Mouse (Mus musculus): ENCODE results near the gene Ppp1r12b. TPM values are rescaled to one million over a fixed set of nuclear protein-coding genes. Genes with fewer than 3 reads are reported as not detected.

Gene Ppp1r12b
- polyA plus RNA-seq (2015; fragmentation: Nextera tagmentation; extraction: Ambion mirVana), result 7.7 and 8.9 TPM in 2 replicates

DNA sequence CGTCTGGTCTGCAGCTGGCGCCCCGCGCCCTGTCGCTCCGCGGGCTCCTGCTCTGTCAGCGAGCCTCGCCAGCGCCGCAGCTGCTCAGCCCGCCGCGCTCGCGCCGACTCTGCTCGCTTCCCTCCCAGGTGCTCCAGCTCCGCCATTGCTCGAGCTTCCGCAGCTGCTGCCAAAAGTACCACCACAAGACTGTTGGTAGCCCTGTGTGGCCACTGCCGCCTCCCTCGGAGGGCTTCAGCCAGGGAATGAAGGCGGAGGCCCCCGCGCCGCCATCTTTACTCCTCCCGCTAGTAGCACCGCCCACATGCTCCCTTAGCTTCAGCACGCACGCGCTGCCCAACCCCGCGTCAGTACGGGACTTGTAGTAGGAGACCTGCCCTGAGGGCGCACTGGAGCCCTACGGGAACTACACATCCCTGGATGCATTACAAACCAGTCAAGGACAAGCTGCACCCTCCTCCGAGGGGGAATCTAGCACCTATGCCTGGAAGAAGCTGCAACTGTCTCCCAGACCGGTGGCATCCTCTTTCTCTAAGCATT lies at the start of gene Ppp1r12b:
Gene Ppp1r12b (minus strand): TSS at position 306 of the 540 bp plus-strand sequence.
- H3K36me3 ChIP-seq, result no peaks in the 10 kb centered on the region
- H3K27me3 ChIP-seq, result no peaks in the 10 kb centered on the region
- H3K4me3 ChIP-seq, result peak within 1 kb of the TSS; percentile 76
- peaks cover 10% of the 10 kb centered on the region for H3K4me1 ChIP-seq
- peak within 1 kb of the TSS; percentile 85 for H3K9ac ChIP-seq
- WGBS, result under 1% methylated on average over 39 of the region's 39 CpGs
- H3K27ac ChIP-seq, result peak within 1 kb of the TSS; percentile 89
- ATAC-seq (ENCODE audit: insufficient number of reproducible peaks, low FRiP score, low TSS enrichment, low read depth), result peak; percentile 98
- H3K9me3 ChIP-seq, result no peaks in the 10 kb centered on the region
- H3K4me2 ChIP-seq, result peak within 1 kb of the TSS; percentile 71

DNA sequence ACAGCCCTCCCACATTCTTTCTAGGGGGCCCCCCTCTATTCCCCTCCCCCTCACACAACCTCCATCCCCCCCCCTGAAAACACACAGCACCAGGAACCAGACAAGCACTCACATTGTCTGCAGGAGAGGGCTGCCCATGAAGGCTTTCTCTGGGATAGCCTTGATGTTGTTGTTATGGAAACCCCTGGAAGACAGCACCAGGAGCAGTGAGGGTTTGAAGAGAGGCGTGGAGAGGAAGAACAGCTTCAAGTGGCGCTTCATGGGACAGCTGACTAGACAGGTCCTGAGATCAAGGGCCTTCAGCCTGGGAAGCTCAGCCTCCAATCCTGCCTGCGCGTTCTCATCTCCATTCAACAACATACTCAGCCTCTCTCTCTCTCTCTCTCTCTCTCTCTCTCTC lies 47.6 kb upstream of the Ppp1r12b start:
- no peak overlapping the region for H3K9ac ChIP-seq
- 63% methylated on average over 4 of the region's 4 CpGs for WGBS
- ATAC-seq (ENCODE audit: insufficient number of reproducible peaks, low FRiP score, low TSS enrichment, low read depth), result no peak

DNA sequence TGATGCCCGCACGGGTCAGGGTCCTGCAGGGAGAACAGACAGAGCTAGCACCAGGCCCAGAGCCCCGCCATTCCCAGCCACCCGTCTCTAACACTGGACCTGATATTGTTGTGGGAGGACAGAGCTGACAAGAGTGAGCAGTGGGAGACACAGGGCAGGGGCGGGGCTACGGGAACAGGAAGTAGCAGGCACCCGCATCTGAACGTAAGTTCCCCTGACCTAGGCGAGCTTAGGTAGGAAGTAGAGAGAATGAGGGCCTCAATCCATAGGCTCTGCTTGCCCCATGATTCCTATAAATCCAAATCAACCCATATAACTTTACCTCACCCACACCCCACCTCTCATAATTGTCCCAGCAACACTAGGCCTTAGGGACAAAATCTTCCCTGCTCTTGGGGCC lies 44.8 kb upstream of the Ppp1r12b start:
- peaks cover 24% of the 10 kb centered on the region for H3K4me1 ChIP-seq
- H3K27me3 ChIP-seq, result peaks cover 15% of the 10 kb centered on the region; the same call in 1 of the 2 replicates
- no peaks in the 10 kb centered on the region for H3K9me3 ChIP-seq
- H3K4me2 ChIP-seq, result no peak overlapping the region
- no peak overlapping the region for H3K9ac ChIP-seq
- H3K4me3 ChIP-seq, result no peak overlapping the region
- no peak overlapping the region for H3K27ac ChIP-seq
- no peak for ATAC-seq (ENCODE audit: insufficient number of reproducible peaks, low FRiP score, low TSS enrichment, low read depth)
- no peaks in the 10 kb centered on the region for H3K36me3 ChIP-seq
- 82% methylated on average over 9 of the region's 9 CpGs for WGBS

More for the DNA sequence above, 47.6 kb upstream of the Ppp1r12b start:
- Histone ChIP-seq H3K4me2 (no peak overlapping the region), H3K27ac (no peak overlapping the region), H3K4me1 (peaks cover 9% of the 10 kb centered on the region), H3K27me3 (peaks cover 6% of the 10 kb centered on the region; the same call in 1 of the 2 replicates), H3K9me3 (no peaks in the 10 kb centered on the region), H3K36me3 (no peaks in the 10 kb centered on the region), H3K4me3 (no peak overlapping the region)

GRCm38 (mm10) chr1:134998231-134998630 lies 42.5 kb upstream of the Ppp1r12b start:
- WGBS, result 73% methylated on average over 8 of the region's 8 CpGs
- no peak for ATAC-seq (ENCODE audit: insufficient number of reproducible peaks, low FRiP score, low TSS enrichment, low read depth)
- no peak overlapping the region for H3K27ac ChIP-seq

DNA sequence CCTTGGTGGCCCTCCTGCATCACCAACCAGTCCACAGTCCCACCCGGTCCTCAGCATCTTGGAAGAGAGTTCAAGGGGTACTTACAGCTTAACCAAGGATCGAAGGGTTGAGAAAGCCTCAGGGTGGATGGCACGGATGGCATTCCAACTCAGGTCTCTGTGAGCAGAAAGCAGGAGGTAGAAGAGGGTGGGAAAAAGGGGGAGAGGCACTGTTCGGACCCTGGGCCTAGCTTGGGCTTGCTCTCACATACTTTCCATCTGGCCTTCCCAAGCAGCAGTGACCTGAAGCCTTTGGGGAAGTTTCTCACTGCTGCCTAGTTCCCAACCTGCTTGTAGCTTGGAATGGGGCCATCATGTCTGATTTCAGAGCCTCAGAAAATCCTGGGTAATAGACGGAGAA lies 41.8 kb upstream of the Ppp1r12b start:
- Histone ChIP-seq H3K4me2 (no peak overlapping the region), H3K4me3 (no peak overlapping the region), H3K27ac (no peak overlapping the region), H3K27me3 (peaks cover 13% of the 10 kb centered on the region; the same call in 1 of the 2 replicates), H3K36me3 (no peaks in the 10 kb centered on the region), H3K9ac (no peak overlapping the region), H3K9me3 (no peaks in the 10 kb centered on the region), H3K4me1 (peaks cover 22% of the 10 kb centered on the region)
- WGBS, result 76% methylated on average over 5 of the region's 5 CpGs
- no peak for ATAC-seq (ENCODE audit: insufficient number of reproducible peaks, low FRiP score, low TSS enrichment, low read depth)

More at GRCm38 (mm10) chr1:134998231-134998630, 42.5 kb upstream of the Ppp1r12b start:
- Histone ChIP-seq H3K4me2 (no peak overlapping the region), H3K4me1 (peaks cover 21% of the 10 kb centered on the region), H3K36me3 (no peaks in the 10 kb centered on the region), H3K27me3 (peaks cover 17% of the 10 kb centered on the region; the same call in 1 of the 2 replicates), H3K9me3 (no peaks in the 10 kb centered on the region), H3K9ac (no peak overlapping the region), H3K4me3 (no peak overlapping the region)

DNA sequence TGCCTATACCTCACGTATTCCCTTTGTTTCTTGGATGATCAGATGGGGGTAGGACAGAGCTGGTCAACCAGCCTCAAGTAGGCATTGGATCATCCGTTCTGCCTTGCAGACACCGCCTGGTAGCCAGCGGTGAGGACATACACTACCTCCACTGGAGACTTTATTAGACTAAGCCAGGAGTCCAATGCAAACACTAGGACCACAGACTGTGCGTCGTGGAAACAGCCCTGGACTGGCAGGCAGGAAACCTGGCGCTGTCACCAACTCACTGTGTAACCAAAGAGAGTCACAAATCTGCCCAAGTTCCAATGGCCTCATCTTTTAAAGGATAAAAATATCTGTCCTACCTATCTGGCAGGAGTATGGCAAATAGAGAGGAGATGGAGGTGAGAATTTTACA lies 40.7 kb upstream of the Ppp1r12b start:
- Histone ChIP-seq H3K4me3 (no peak overlapping the region), H3K4me1 (peaks cover 33% of the 10 kb centered on the region), H3K9me3 (no peaks in the 10 kb centered on the region), H3K9ac (no peak overlapping the region), H3K36me3 (no peaks in the 10 kb centered on the region), H3K4me2 (no peak overlapping the region), H3K27me3 (peaks cover 11% of the 10 kb centered on the region; the same call in 1 of the 2 replicates), H3K27ac (no peak overlapping the region)
- ATAC-seq (ENCODE audit: insufficient number of reproducible peaks, low FRiP score, low TSS enrichment, low read depth), result no peak
- WGBS, result 84% methylated on average over 7 of the region's 7 CpGs

DNA sequence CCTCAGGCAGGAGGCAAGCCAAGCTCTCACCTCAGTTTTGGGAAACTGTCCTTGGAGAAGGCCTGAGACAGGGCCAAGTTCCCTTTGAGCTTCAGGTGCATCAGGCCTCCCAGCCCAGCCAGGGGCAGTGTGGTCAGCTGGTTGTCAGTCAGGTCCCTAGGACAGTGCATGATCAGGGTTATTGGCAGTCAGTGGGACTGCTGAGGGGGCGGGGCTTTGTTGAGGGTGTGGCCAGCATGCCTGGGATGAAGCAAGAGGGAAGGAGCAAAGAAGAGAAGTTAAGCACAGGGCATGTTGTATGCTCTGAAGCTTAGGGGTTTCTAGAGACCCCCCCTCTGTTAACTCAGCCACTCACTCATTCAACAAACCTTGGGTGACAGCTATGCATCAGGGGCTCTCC lies 40.2 kb upstream of the Ppp1r12b start:
- WGBS, result 33% methylated on average over 1 of the region's 1 CpGs
- Histone ChIP-seq H3K4me2 (no peak overlapping the region), H3K27ac (no peak overlapping the region), H3K27me3 (peaks cover 11% of the 10 kb centered on the region; the same call in 1 of the 2 replicates), H3K4me1 (peaks cover 33% of the 10 kb centered on the region), H3K36me3 (no peaks in the 10 kb centered on the region), H3K9me3 (no peaks in the 10 kb centered on the region), H3K9ac (no peak overlapping the region), H3K4me3 (no peak overlapping the region)
- ATAC-seq (ENCODE audit: insufficient number of reproducible peaks, low FRiP score, low TSS enrichment, low read depth), result no peak

DNA sequence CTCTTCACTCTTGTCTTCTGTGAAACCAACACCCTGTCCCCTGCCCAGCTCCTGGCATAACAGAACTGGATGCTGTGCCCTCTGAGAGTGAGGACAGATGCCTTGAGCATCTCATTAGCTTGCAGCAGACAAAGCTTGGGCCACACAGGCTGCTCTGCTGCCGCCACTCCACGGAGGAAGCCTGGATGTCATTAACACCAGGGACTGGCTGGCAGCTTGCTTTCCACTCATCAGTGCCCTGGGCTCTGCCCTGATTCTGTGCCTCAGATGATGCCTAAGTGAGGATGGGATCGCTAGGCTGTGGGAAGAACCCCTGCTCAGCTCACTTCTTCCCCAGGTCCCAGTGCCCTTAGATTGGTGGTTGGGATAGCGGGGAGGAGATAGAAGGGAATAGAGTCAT lies 39.7 kb upstream of the Ppp1r12b start:
- Histone ChIP-seq H3K9me3 (no peaks in the 10 kb centered on the region), H3K36me3 (no peaks in the 10 kb centered on the region), H3K4me1 (peaks cover 33% of the 10 kb centered on the region), H3K4me3 (no peak overlapping the region), H3K27me3 (peaks cover 11% of the 10 kb centered on the region; the same call in 1 of the 2 replicates), H3K9ac (no peak overlapping the region), H3K27ac (no peak overlapping the region), H3K4me2 (no peak overlapping the region)
- no peak for ATAC-seq (ENCODE audit: insufficient number of reproducible peaks, low FRiP score, low TSS enrichment, low read depth)
- 54% methylated on average over 4 of the region's 4 CpGs for WGBS

DNA sequence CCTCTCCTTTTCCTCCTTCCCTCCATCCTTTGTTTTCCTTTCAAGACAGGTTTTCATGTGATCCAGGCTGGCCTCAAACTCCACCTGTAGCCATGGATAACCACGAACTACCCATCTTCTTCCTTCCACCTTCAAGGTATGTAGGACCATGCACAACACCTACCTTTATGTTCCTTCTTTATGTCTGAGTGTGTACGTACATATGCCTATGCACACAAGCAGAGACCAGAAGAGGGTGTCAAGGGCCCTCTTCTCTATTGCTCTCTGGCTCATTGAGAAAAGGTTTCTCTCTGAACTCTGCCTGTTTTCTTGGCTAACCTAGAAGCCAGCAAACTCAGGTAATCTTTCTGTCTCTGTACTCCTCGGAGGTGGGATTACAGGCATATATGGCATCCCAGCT lies 39.0 kb upstream of the Ppp1r12b start:
- Histone ChIP-seq H3K27me3 (peaks cover 11% of the 10 kb centered on the region; the same call in 1 of the 2 replicates), H3K4me2 (no peak overlapping the region), H3K9me3 (no peaks in the 10 kb centered on the region), H3K4me1 (peaks cover 33% of the 10 kb centered on the region), H3K9ac (no peak overlapping the region), H3K36me3 (no peaks in the 10 kb centered on the region), H3K4me3 (no peak overlapping the region), H3K27ac (no peak overlapping the region)
- ATAC-seq (ENCODE audit: insufficient number of reproducible peaks, low FRiP score, low TSS enrichment, low read depth), result no peak
- 78% methylated on average over 3 of the region's 3 CpGs for WGBS

- Histone ChIP-seq H3K9me3 (no peaks in the 10 kb centered on the region), H3K9ac (no peak overlapping the region), H3K4me2 (no peak overlapping the region), H3K4me3 (no peak overlapping the region), H3K36me3 (no peaks in the 10 kb centered on the region), H3K27me3 (peaks cover 11% of the 10 kb centered on the region), H3K4me1 (peaks cover 29% of the 10 kb centered on the region), H3K27ac (peak overlapping the region; percentile 50; the same call in 1 of the 2 replicates)
- ATAC-seq (ENCODE audit: insufficient number of reproducible peaks, low FRiP score, low TSS enrichment, low read depth), result no peak
- WGBS, result 20% methylated on average over 8 of the region's 8 CpGs
Observed at GRCm38 (mm10) chr1:134992046-134992645, 36.4 kb upstream of the Ppp1r12b start.

GRCm38 (mm10) chr1:134989372-134989771 lies 33.6 kb upstream of the Ppp1r12b start:
- Histone ChIP-seq H3K9me3 (no peaks in the 10 kb centered on the region), H3K4me1 (peaks cover 19% of the 10 kb centered on the region), H3K36me3 (no peaks in the 10 kb centered on the region), H3K4me2 (no peak overlapping the region), H3K4me3 (no peak overlapping the region), H3K27me3 (peaks cover 5% of the 10 kb centered on the region), H3K27ac (no peak overlapping the region), H3K9ac (no peak overlapping the region)
- no peak for ATAC-seq (ENCODE audit: insufficient number of reproducible peaks, low FRiP score, low TSS enrichment, low read depth)
- 10% methylated on average over 7 of the region's 7 CpGs for WGBS

GRCm38 (mm10) chr1:134987962-134988341 lies 32.2 kb upstream of the Ppp1r12b start:
- H3K27ac ChIP-seq, result no peak overlapping the region
- H3K9ac ChIP-seq, result no peak overlapping the region
- no peaks in the 10 kb centered on the region for H3K36me3 ChIP-seq

More at GRCm38 (mm10) chr1:134987962-134988341, 32.2 kb upstream of the Ppp1r12b start:
- no peak for ATAC-seq (ENCODE audit: insufficient number of reproducible peaks, low FRiP score, low TSS enrichment, low read depth)
- no peaks in the 10 kb centered on the region for H3K9me3 ChIP-seq
- peak overlapping the region; percentile 37 for H3K4me3 ChIP-seq
- peak overlapping the region; percentile 76 for H3K4me2 ChIP-seq
- WGBS, result 18% methylated on average over 14 of the region's 14 CpGs
- H3K27me3 ChIP-seq, result peaks cover 5% of the 10 kb centered on the region
- peaks cover 19% of the 10 kb centered on the region for H3K4me1 ChIP-seq
